Mouse (Mus musculus) adipocyte (in vitro differentiated cells): ENCODE results near the gene Foxi1.

Source experiments
- DNase-seq: peaks from one replicate; pipeline ENCODE4 v3.0.0-alpha.2; 2016; ENCODE audit warnings: low spot score

Gene Foxi1

GRCm38 (mm10) chr11:34158916-34159315 is 49.0 kb downstream of the Foxi1 start:
- no peak for DNase-seq

GRCm38 (mm10) chr11:34155235-34155634 is 52.7 kb downstream of the Foxi1 start:
- DNase-seq, result no peak
